Mouse (Mus musculus): ENCODE measurements around the gene Clba1.

GRCm38 (mm10) chr12:112830141-112830540 lies 21.4 kb downstream of the Clba1 start:
- TF ChIP-seq CTCF (IDR thresholded peaks at IDR 0.05; ENCODE audit: extremely low read depth, insufficient read depth, low read length), result no peak
- no peak for TF ChIP-seq POLR2A (IDR thresholded peaks at IDR 0.05; ENCODE audit: extremely low read depth, insufficient read depth, low read length)

Data from cortical plate, adult 2 months (tissue).